Mouse (Mus musculus): ENCODE measurements around the gene Fam126a. TPM values are rescaled to one million over a fixed set of nuclear protein-coding genes. Genes with fewer than 3 reads are reported as not detected.

Fam126a gene
- 49.9 and 60.2 TPM in 2 replicates for polyA plus RNA-seq (2015; fragmentation: Nextera tagmentation; extraction: Ambion mirVana)

- H3K9me3 ChIP-seq (ENCODE audit: control insufficient read depth, low read length) = no peaks in the 10 kb centered on the region
- H3K4me2 ChIP-seq (ENCODE audit: low read length) = peak within 1 kb of the TSS; percentile 71
- H3K27me3 ChIP-seq (replicated peaks; ENCODE audit: control insufficient read depth, insufficient read depth, low read length) = no peaks in the 10 kb centered on the region
- H3K27ac ChIP-seq (ENCODE audit: low read length) = peak within 1 kb of the TSS; percentile 82
- peaks cover 8% of the 10 kb centered on the region for H3K4me1 ChIP-seq (replicated peaks; ENCODE audit: control insufficient read depth, insufficient read depth, low read length)
- peak within 1 kb of the TSS; percentile 61 for H3K4me3 ChIP-seq (replicated peaks; ENCODE audit: low read length)
- peak within 1 kb of the TSS; percentile 77 for H3K9ac ChIP-seq (replicated peaks; ENCODE audit: low read depth, low read length)
- under 1% methylated on average over 16 of the region's 16 CpGs for WGBS
- no peaks in the 10 kb centered on the region for H3K36me3 ChIP-seq (ENCODE audit: control insufficient read depth, insufficient read depth)
- peak; percentile 100 for ATAC-seq
These were observed at the start of gene Fam126a for GRCm38 (mm10) chr5:24030579-24030969. Gene Fam126a, minus strand, starts transcription at chr5:24030690.

DNA sequence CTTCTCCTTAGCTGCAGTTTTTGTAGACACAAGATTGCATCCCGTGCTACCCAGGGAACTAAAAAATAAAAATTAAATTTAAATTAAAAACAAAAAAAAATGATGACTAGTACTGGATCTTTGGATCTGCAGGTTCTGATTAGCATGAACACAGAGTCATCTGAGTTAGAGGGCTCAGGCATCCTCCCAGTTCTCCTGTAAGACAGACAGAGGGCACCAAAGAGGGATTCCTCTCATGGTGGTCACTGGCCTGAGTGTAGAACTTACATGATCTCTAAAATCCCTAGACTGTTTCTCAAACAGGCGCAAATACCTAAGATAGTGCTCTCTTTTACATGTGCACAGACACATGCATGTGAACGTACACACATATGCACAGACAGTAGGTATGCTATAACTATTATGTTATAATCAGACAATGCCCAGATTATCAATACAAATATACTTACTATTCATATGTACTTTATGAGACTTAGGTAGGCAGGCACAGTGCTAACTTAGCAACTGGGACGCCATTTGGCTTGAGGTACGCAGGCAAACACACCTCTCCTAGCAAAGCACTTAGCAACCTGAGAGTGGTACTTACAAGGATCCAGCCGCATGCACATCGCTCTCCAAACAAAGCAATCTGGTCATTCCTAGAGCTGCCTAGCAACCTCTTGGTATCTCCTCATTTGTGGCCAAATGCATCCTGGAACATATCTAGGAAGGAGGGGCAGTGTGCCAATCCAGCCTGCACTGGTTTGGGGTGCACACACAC is 48.1 kb upstream of the Fam126a start:
- 80% methylated on average over 7 of the region's 7 CpGs for WGBS
- Histone ChIP-seq H3K9me3 (ENCODE audit: control insufficient read depth, low read length) (no peaks in the 10 kb centered on the region), H3K4me1 (replicated peaks; ENCODE audit: control insufficient read depth, insufficient read depth, low read length) (peaks cover 16% of the 10 kb centered on the region), H3K27ac (ENCODE audit: low read length) (no peak overlapping the region), H3K9ac (replicated peaks; ENCODE audit: low read depth, low read length) (no peak overlapping the region), H3K27me3 (replicated peaks; ENCODE audit: control insufficient read depth, insufficient read depth, low read length) (no peaks in the 10 kb centered on the region), H3K36me3 (ENCODE audit: control insufficient read depth, insufficient read depth) (no peaks in the 10 kb centered on the region), H3K4me2 (ENCODE audit: low read length) (no peak overlapping the region), H3K4me3 (replicated peaks; ENCODE audit: low read length) (no peak overlapping the region)
- ATAC-seq = peak; percentile 16; the same call in 1 of the 2 replicates

- Histone ChIP-seq H3K36me3 (ENCODE audit: control insufficient read depth, insufficient read depth) (no peaks in the 10 kb centered on the region), H3K4me2 (ENCODE audit: low read length) (peak overlapping the region; percentile 55), H3K4me3 (replicated peaks; ENCODE audit: low read length) (peak overlapping the region; percentile 36; the same call in 1 of the 2 replicates), H3K27ac (ENCODE audit: low read length) (peak overlapping the region; percentile 80), H3K9ac (replicated peaks; ENCODE audit: low read depth, low read length) (peak overlapping the region; percentile 50; the same call in 1 of the 2 replicates), H3K9me3 (ENCODE audit: control insufficient read depth, low read length) (no peaks in the 10 kb centered on the region), H3K4me1 (replicated peaks; ENCODE audit: control insufficient read depth, insufficient read depth, low read length) (peaks cover 16% of the 10 kb centered on the region), H3K27me3 (replicated peaks; ENCODE audit: control insufficient read depth, insufficient read depth, low read length) (no peaks in the 10 kb centered on the region)
- 0 out of 2 replicates have a peak, but pooled peaks have one; percentile 13 for ATAC-seq
- 24% methylated on average over 7 of the region's 7 CpGs for WGBS
These were observed 47.3 kb upstream of the Fam126a start for GRCm38 (mm10) chr5:24077739-24078306.

GRCm38 (mm10) chr5:24076986-24077718 is 46.7 kb upstream of the Fam126a start:
- ATAC-seq = peak; percentile 93
- H3K27me3 ChIP-seq (replicated peaks; ENCODE audit: control insufficient read depth, insufficient read depth, low read length) = no peaks in the 10 kb centered on the region
- no peaks in the 10 kb centered on the region for H3K36me3 ChIP-seq (ENCODE audit: control insufficient read depth, insufficient read depth)
- H3K4me2 ChIP-seq (ENCODE audit: low read length) = peak overlapping the region; percentile 55
- peak overlapping the region; percentile 50 for H3K9ac ChIP-seq (replicated peaks; ENCODE audit: low read depth, low read length)
- peaks cover 16% of the 10 kb centered on the region for H3K4me1 ChIP-seq (replicated peaks; ENCODE audit: control insufficient read depth, insufficient read depth, low read length)
- peak overlapping the region; percentile 80 for H3K27ac ChIP-seq (ENCODE audit: low read length)
- under 1% methylated on average over 15 of the region's 15 CpGs for WGBS
- peak overlapping the region; percentile 36 for H3K4me3 ChIP-seq (replicated peaks; ENCODE audit: low read length)
- H3K9me3 ChIP-seq (ENCODE audit: control insufficient read depth, low read length) = no peaks in the 10 kb centered on the region

- H3K4me3 ChIP-seq (replicated peaks; ENCODE audit: low read length) = no peak overlapping the region
- no peak overlapping the region for H3K4me2 ChIP-seq (ENCODE audit: low read length)
- H3K4me1 ChIP-seq (replicated peaks; ENCODE audit: control insufficient read depth, insufficient read depth, low read length) = peaks cover 4% of the 10 kb centered on the region
- H3K36me3 ChIP-seq (ENCODE audit: control insufficient read depth, insufficient read depth) = no peaks in the 10 kb centered on the region
- no peaks in the 10 kb centered on the region for H3K9me3 ChIP-seq (ENCODE audit: control insufficient read depth, low read length)
- ATAC-seq = no peak
- WGBS = 72% methylated on average over 6 of the region's 6 CpGs
- no peak overlapping the region for H3K27ac ChIP-seq (ENCODE audit: low read length)
- H3K27me3 ChIP-seq (replicated peaks; ENCODE audit: control insufficient read depth, insufficient read depth, low read length) = no peaks in the 10 kb centered on the region
- H3K9ac ChIP-seq (replicated peaks; ENCODE audit: low read depth, low read length) = no peak overlapping the region
These were observed 41.5 kb upstream of the Fam126a start for GRCm38 (mm10) chr5:24072031-24072430.

DNA sequence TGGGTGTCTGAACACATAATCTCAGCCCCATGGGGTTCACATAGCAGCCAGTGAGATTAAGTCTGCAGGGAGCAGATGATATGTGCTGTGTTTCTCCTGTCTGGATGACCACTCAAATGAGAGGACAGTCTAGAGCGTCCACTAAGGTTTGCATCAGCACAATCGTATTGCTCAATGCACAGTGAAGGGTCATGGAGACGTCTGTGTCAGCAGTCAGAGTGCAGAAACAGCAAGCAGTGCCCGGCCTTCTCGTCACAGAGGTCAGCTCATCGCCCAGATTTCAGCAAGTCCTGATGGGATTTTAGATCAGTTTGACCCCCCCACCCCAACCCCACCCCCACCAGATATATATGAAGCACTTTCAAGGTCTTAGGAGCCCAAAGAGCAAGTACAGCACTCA is 38.5 kb upstream of the Fam126a start:
- Histone ChIP-seq H3K4me3 (replicated peaks; ENCODE audit: low read length) (no peak overlapping the region), H3K4me2 (ENCODE audit: low read length) (no peak overlapping the region), H3K4me1 (replicated peaks; ENCODE audit: control insufficient read depth, insufficient read depth, low read length) (no peaks in the 10 kb centered on the region), H3K9me3 (ENCODE audit: control insufficient read depth, low read length) (no peaks in the 10 kb centered on the region), H3K36me3 (ENCODE audit: control insufficient read depth, insufficient read depth) (no peaks in the 10 kb centered on the region), H3K9ac (replicated peaks; ENCODE audit: low read depth, low read length) (no peak overlapping the region), H3K27ac (ENCODE audit: low read length) (no peak overlapping the region), H3K27me3 (replicated peaks; ENCODE audit: control insufficient read depth, insufficient read depth, low read length) (no peaks in the 10 kb centered on the region)
- 84% methylated on average over 6 of the region's 6 CpGs for WGBS
- no peak for ATAC-seq

DNA sequence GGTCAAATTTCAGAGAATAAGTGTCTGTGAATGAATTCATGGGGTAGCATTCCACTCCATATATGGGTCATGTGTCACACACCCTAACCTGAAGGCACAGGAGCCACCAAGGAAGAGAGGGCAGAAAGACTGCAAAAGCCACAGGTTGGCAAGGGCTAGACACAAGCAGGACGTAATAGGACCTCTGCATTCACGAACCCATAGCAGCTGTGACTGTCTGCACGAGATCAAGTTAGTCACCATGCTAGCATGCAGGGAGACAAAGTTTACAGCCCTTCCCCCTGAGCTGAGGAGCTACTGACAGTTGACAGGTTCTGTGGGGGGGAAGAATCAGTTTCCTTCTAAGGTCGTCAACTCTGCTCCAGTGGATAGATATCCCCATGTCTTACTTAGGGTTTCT is 33.1 kb upstream of the Fam126a start:
- no peaks in the 10 kb centered on the region for H3K27me3 ChIP-seq (replicated peaks; ENCODE audit: control insufficient read depth, insufficient read depth, low read length)
- no peaks in the 10 kb centered on the region for H3K9me3 ChIP-seq (ENCODE audit: control insufficient read depth, low read length)
- H3K4me1 ChIP-seq (replicated peaks; ENCODE audit: control insufficient read depth, insufficient read depth, low read length) = no peaks in the 10 kb centered on the region
- H3K9ac ChIP-seq (replicated peaks; ENCODE audit: low read depth, low read length) = no peak overlapping the region
- no peak overlapping the region for H3K4me2 ChIP-seq (ENCODE audit: low read length)
- no peak overlapping the region for H3K27ac ChIP-seq (ENCODE audit: low read length)
- no peak overlapping the region for H3K4me3 ChIP-seq (replicated peaks; ENCODE audit: low read length)
- no peaks in the 10 kb centered on the region for H3K36me3 ChIP-seq (ENCODE audit: control insufficient read depth, insufficient read depth)
- WGBS = 84% methylated on average over 4 of the region's 4 CpGs
- no peak for ATAC-seq

DNA sequence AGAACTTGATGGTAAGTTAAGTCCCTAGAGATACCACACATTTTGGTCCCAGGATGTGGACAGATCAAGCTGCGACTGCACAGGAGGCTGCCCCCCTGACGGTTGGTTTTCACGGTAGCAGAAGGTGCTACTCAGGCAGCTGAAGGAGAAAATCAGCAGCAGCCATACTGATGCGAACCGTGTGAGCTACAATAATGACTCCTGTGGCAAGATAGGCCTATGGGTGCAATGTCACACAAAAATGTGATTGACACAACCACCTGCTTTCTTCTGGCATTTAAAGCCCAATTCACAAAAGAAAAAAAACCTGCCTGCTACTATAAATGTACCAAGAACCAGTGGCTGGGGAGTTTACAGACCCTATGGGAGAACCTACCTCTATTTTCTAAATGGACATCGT is 32.5 kb upstream of the Fam126a start:
- no peaks in the 10 kb centered on the region for H3K36me3 ChIP-seq (ENCODE audit: control insufficient read depth, insufficient read depth)
- no peak for ATAC-seq
- H3K27me3 ChIP-seq (replicated peaks; ENCODE audit: control insufficient read depth, insufficient read depth, low read length) = no peaks in the 10 kb centered on the region
- no peak overlapping the region for H3K9ac ChIP-seq (replicated peaks; ENCODE audit: low read depth, low read length)
- no peak overlapping the region for H3K4me3 ChIP-seq (replicated peaks; ENCODE audit: low read length)
- H3K4me2 ChIP-seq (ENCODE audit: low read length) = no peak overlapping the region
- no peak overlapping the region for H3K27ac ChIP-seq (ENCODE audit: low read length)
- 82% methylated on average over 6 of the region's 6 CpGs for WGBS
- H3K4me1 ChIP-seq (replicated peaks; ENCODE audit: control insufficient read depth, insufficient read depth, low read length) = no peaks in the 10 kb centered on the region
- H3K9me3 ChIP-seq (ENCODE audit: control insufficient read depth, low read length) = no peaks in the 10 kb centered on the region

GRCm38 (mm10) chr5:24060949-24061348 is 30.5 kb upstream of the Fam126a start:
- H3K4me1 ChIP-seq (replicated peaks; ENCODE audit: control insufficient read depth, insufficient read depth, low read length) = no peaks in the 10 kb centered on the region
- H3K4me2 ChIP-seq (ENCODE audit: low read length) = no peak overlapping the region
- no peaks in the 10 kb centered on the region for H3K27me3 ChIP-seq (replicated peaks; ENCODE audit: control insufficient read depth, insufficient read depth, low read length)
- no peak overlapping the region for H3K4me3 ChIP-seq (replicated peaks; ENCODE audit: low read length)
- ATAC-seq = no peak
- no peaks in the 10 kb centered on the region for H3K9me3 ChIP-seq (ENCODE audit: control insufficient read depth, low read length)
- H3K27ac ChIP-seq (ENCODE audit: low read length) = no peak overlapping the region
- H3K9ac ChIP-seq (replicated peaks; ENCODE audit: low read depth, low read length) = no peak overlapping the region
- WGBS = 74% methylated on average over 3 of the region's 3 CpGs
- no peaks in the 10 kb centered on the region for H3K36me3 ChIP-seq (ENCODE audit: control insufficient read depth, insufficient read depth)
